Mouse (Mus musculus): ENCODE results near the gene Hax1. TPM values are rescaled to one million over a fixed set of nuclear protein-coding genes. Genes with fewer than 3 reads are reported as not detected.

Hax1 gene
- 165 and 172 TPM in 2 replicates for polyA plus RNA-seq (2014; fragmentation: Nextera tagmentation; extraction: Ambion mirVana)

- Histone ChIP-seq H3K4me3 (ENCODE audit: low read depth, low read length) (peak within 1 kb of the TSS; percentile 67), H3K27me3 (ENCODE audit: control insufficient read depth, insufficient read depth, low read length) (no peaks in the 10 kb centered on the region), H3K27ac (ENCODE audit: low read depth, low read length) (peak within 1 kb of the TSS; percentile 86), H3K4me1 (ENCODE audit: control insufficient read depth, insufficient read depth, low read length) (0 out of 2 replicates have a peak, but pooled peaks cover 3% of the 10 kb centered on the region), H3K4me2 (ENCODE audit: low read depth) (peak within 1 kb of the TSS; percentile 71), H3K9me3 (ENCODE audit: control insufficient read depth, low read length) (no peaks in the 10 kb centered on the region), H3K9ac (ENCODE audit: low read length) (peak within 1 kb of the TSS; percentile 63), H3K36me3 (ENCODE audit: control insufficient read depth, insufficient read depth, low read length) (peaks cover 8% of the 10 kb centered on the region)
- under 1% methylated on average over 26 of the region's 26 CpGs for WGBS
- peak; percentile 94 for DNase-seq (ENCODE audit: low spot score)
- peak; percentile 88 for ATAC-seq (ENCODE audit: insufficient read depth, low FRiP score, low TSS enrichment)
Observed at GRCm38 (mm10) chr3:89998612-89999054, at the start of gene Hax1. Hax1 (minus strand) TSS chr3:89998780.

- Histone ChIP-seq H3K9me3 (ENCODE audit: control insufficient read depth, low read length) (no peaks in the 10 kb centered on the region), H3K4me2 (ENCODE audit: low read depth) (no peak overlapping the region), H3K27ac (ENCODE audit: low read depth, low read length) (no peak overlapping the region), H3K9ac (ENCODE audit: low read length) (no peak overlapping the region), H3K4me3 (ENCODE audit: low read depth, low read length) (no peak overlapping the region), H3K27me3 (ENCODE audit: control insufficient read depth, insufficient read depth, low read length) (no peaks in the 10 kb centered on the region), H3K4me1 (ENCODE audit: control insufficient read depth, insufficient read depth, low read length) (no peaks in the 10 kb centered on the region), H3K36me3 (ENCODE audit: control insufficient read depth, insufficient read depth, low read length) (peaks cover 10% of the 10 kb centered on the region)
- ATAC-seq (ENCODE audit: insufficient read depth, low FRiP score, low TSS enrichment) (no peak), DNase-seq (ENCODE audit: low spot score) (no peak)
- WGBS, result 98% methylated on average over 1 of the region's 1 CpGs
Observed at GRCm38 (mm10) chr3:90036263-90036662, 37.7 kb upstream of the Hax1 start.

GRCm38 (mm10) chr3:90034653-90035052 is 36.1 kb upstream of the Hax1 start:
- H3K4me2 ChIP-seq (ENCODE audit: low read depth), result no peak overlapping the region
- no peak overlapping the region for H3K9ac ChIP-seq (ENCODE audit: low read length)
- no peaks in the 10 kb centered on the region for H3K4me1 ChIP-seq (ENCODE audit: control insufficient read depth, insufficient read depth, low read length)
- H3K9me3 ChIP-seq (ENCODE audit: control insufficient read depth, low read length), result no peaks in the 10 kb centered on the region
- H3K27ac ChIP-seq (ENCODE audit: low read depth, low read length), result no peak overlapping the region
- no peaks in the 10 kb centered on the region for H3K27me3 ChIP-seq (ENCODE audit: control insufficient read depth, insufficient read depth, low read length)
- H3K36me3 ChIP-seq (ENCODE audit: control insufficient read depth, insufficient read depth, low read length), result peaks cover 13% of the 10 kb centered on the region
- ATAC-seq (ENCODE audit: insufficient read depth, low FRiP score, low TSS enrichment) (no peak), DNase-seq (ENCODE audit: low spot score) (no peak)
- no peak overlapping the region for H3K4me3 ChIP-seq (ENCODE audit: low read depth, low read length)
- 95% methylated on average over 2 of the region's 2 CpGs for WGBS

GRCm38 (mm10) chr3:90016626-90017025 is 18.0 kb upstream of the Hax1 start:
- 98% methylated on average over 4 of the region's 4 CpGs for WGBS
- ATAC-seq (ENCODE audit: insufficient read depth, low FRiP score, low TSS enrichment) (no peak), DNase-seq (ENCODE audit: low spot score) (no peak)
- no peak overlapping the region for H3K27ac ChIP-seq (ENCODE audit: low read depth, low read length)
- no peak overlapping the region for H3K4me2 ChIP-seq (ENCODE audit: low read depth)
- no peaks in the 10 kb centered on the region for H3K4me1 ChIP-seq (ENCODE audit: control insufficient read depth, insufficient read depth, low read length)
- H3K9ac ChIP-seq (ENCODE audit: low read length), result no peak overlapping the region
- no peaks in the 10 kb centered on the region for H3K27me3 ChIP-seq (ENCODE audit: control insufficient read depth, insufficient read depth, low read length)
- peaks cover 32% of the 10 kb centered on the region for H3K36me3 ChIP-seq (ENCODE audit: control insufficient read depth, insufficient read depth, low read length)
- H3K9me3 ChIP-seq (ENCODE audit: control insufficient read depth, low read length), result no peaks in the 10 kb centered on the region
- H3K4me3 ChIP-seq (ENCODE audit: low read depth, low read length), result no peak overlapping the region

GRCm38 (mm10) chr3:90010291-90010690 is 11.7 kb upstream of the Hax1 start:
- no peak overlapping the region for H3K4me3 ChIP-seq (ENCODE audit: low read depth, low read length)
- H3K27me3 ChIP-seq (ENCODE audit: control insufficient read depth, insufficient read depth, low read length), result no peaks in the 10 kb centered on the region
- no peak overlapping the region for H3K27ac ChIP-seq (ENCODE audit: low read depth, low read length)
- no peak for DNase-seq (ENCODE audit: low spot score)
- no peak overlapping the region for H3K4me2 ChIP-seq (ENCODE audit: low read depth)
- no peak for ATAC-seq (ENCODE audit: insufficient read depth, low FRiP score, low TSS enrichment)
- H3K9ac ChIP-seq (ENCODE audit: low read length), result no peak overlapping the region
- 88% methylated on average over 2 of the region's 2 CpGs for WGBS
- no peaks in the 10 kb centered on the region for H3K9me3 ChIP-seq (ENCODE audit: control insufficient read depth, low read length)
- H3K36me3 ChIP-seq (ENCODE audit: control insufficient read depth, insufficient read depth, low read length), result peaks cover 29% of the 10 kb centered on the region
- H3K4me1 ChIP-seq (ENCODE audit: control insufficient read depth, insufficient read depth, low read length), result no peaks in the 10 kb centered on the region

GRCm38 (mm10) chr3:90004091-90004796 is 5.7 kb upstream of the Hax1 start:
- Histone ChIP-seq H3K27ac (ENCODE audit: low read depth, low read length) (no peak overlapping the region), H3K36me3 (ENCODE audit: control insufficient read depth, insufficient read depth, low read length) (peaks cover 18% of the 10 kb centered on the region), H3K9me3 (ENCODE audit: control insufficient read depth, low read length) (no peaks in the 10 kb centered on the region), H3K4me3 (ENCODE audit: low read depth, low read length) (no peak overlapping the region), H3K27me3 (ENCODE audit: control insufficient read depth, insufficient read depth, low read length) (no peaks in the 10 kb centered on the region), H3K4me1 (ENCODE audit: control insufficient read depth, insufficient read depth, low read length) (0 out of 2 replicates have a peak, but pooled peaks cover under 1% of the 10 kb centered on the region), H3K9ac (ENCODE audit: low read length) (no peak overlapping the region), H3K4me2 (ENCODE audit: low read depth) (no peak overlapping the region)
- 71% methylated on average over 3 of the region's 3 CpGs for WGBS
- ATAC-seq (ENCODE audit: insufficient read depth, low FRiP score, low TSS enrichment), result no peak
- no peak for DNase-seq (ENCODE audit: low spot score)

GRCm38 (mm10) chr3:89999830-90000229 is 1.2 kb upstream of the Hax1 start:
- no peak overlapping the region for H3K4me3 ChIP-seq (ENCODE audit: low read depth, low read length)
- peaks cover 8% of the 10 kb centered on the region for H3K36me3 ChIP-seq (ENCODE audit: control insufficient read depth, insufficient read depth, low read length)
- DNase-seq (ENCODE audit: low spot score) (no peak), ATAC-seq (ENCODE audit: insufficient read depth, low FRiP score, low TSS enrichment) (no peak)
- H3K9ac ChIP-seq (ENCODE audit: low read length), result no peak overlapping the region
- WGBS, result 79% methylated on average over 4 of the region's 4 CpGs
- H3K9me3 ChIP-seq (ENCODE audit: control insufficient read depth, low read length), result no peaks in the 10 kb centered on the region
- 0 out of 2 replicates have a peak, but pooled peaks cover 3% of the 10 kb centered on the region for H3K4me1 ChIP-seq (ENCODE audit: control insufficient read depth, insufficient read depth, low read length)
- no peak overlapping the region for H3K27ac ChIP-seq (ENCODE audit: low read depth, low read length)
- H3K4me2 ChIP-seq (ENCODE audit: low read depth), result no peak overlapping the region
- H3K27me3 ChIP-seq (ENCODE audit: control insufficient read depth, insufficient read depth, low read length), result no peaks in the 10 kb centered on the region

- peak overlapping the region; percentile 86 for H3K27ac ChIP-seq (ENCODE audit: low read depth, low read length)
- WGBS, result 21% methylated on average over 8 of the region's 8 CpGs
- H3K4me2 ChIP-seq (ENCODE audit: low read depth), result peak overlapping the region; percentile 65
- no peaks in the 10 kb centered on the region for H3K27me3 ChIP-seq (ENCODE audit: control insufficient read depth, insufficient read depth, low read length)
- H3K4me1 ChIP-seq (ENCODE audit: control insufficient read depth, insufficient read depth, low read length), result 0 out of 2 replicates have a peak, but pooled peaks cover 3% of the 10 kb centered on the region
- DNase-seq (ENCODE audit: low spot score), result no peak
- H3K9me3 ChIP-seq (ENCODE audit: control insufficient read depth, low read length), result no peaks in the 10 kb centered on the region
- H3K4me3 ChIP-seq (ENCODE audit: low read depth, low read length), result peak overlapping the region; percentile 67
- H3K9ac ChIP-seq (ENCODE audit: low read length), result peak overlapping the region; percentile 63
- peaks cover 8% of the 10 kb centered on the region for H3K36me3 ChIP-seq (ENCODE audit: control insufficient read depth, insufficient read depth, low read length)
- peak; percentile 35; the same call in 1 of the 2 replicates for ATAC-seq (ENCODE audit: insufficient read depth, low FRiP score, low TSS enrichment)
Observed at GRCm38 (mm10) chr3:89999090-89999489, 510 bp upstream of the Hax1 start.

All from neural tube, embryonic 11.5 days (tissue).